In genomic region chr3:107977691-107978090, GRCm38 (mm10) we compare ENCODE assay signal across 36 mouse cellular contexts. TPM values are rescaled to one million over a fixed set of nuclear protein-coding genes. Genes with fewer than 3 reads are reported as not detected.
A peak's percentile ranks its signal among the peaks of the same experiment; 100 is the strongest.
DNase-seq lines count a peak whose midpoint lies in the region; ATAC-seq lines count a peak whose summit lies in the region.
"Had no signal": no experiment of that assay in that cellular context is flagged by ENCODE, and none has a peak within 500 bp of the region (broad histone marks: within the 10 kb centered on the region; RNA-seq: fewer than 3 reads in every experiment).

No protein-coding gene starts in this region.

- WGBS in stomach, embryonic 15.5 days: 61% methylated on average over 3 of the region's 3 CpGs

- intact Hi-C loops in heart, postnatal 36 days (cut with DNase I): no loop called here

- no peaks in the 10 kb centered on the region for H3K9me3 ChIP-seq in stomach, embryonic 15.5 days
- H3K9me3 ChIP-seq: embryonic facial prominence, embryonic 12.5 days; hindbrain, embryonic 13.5 days; midbrain, embryonic 10.5 days; midbrain, embryonic 15.5 days had no signal

- H3K4me1 ChIP-seq in stomach, embryonic 15.5 days: peaks cover 13% of the 10 kb centered on the region; the same call in 1 of the 2 replicates
- H3K4me1 ChIP-seq: embryonic facial prominence, embryonic 12.5 days; hindbrain, embryonic 13.5 days; midbrain, embryonic 10.5 days; midbrain, embryonic 15.5 days had no signal

- H3K9ac ChIP-seq in stomach, embryonic 15.5 days: no peak overlapping the region; the same call in 1 of the 2 replicates
- H3K9ac ChIP-seq: embryonic facial prominence, embryonic 12.5 days; hindbrain, embryonic 13.5 days; lung, embryonic 14.5 days; midbrain, embryonic 15.5 days had no signal

- H3K27me3 ChIP-seq in stomach, embryonic 15.5 days (replicated peaks): no peaks in the 10 kb centered on the region
- H3K27me3 ChIP-seq: embryonic facial prominence, embryonic 12.5 days; hindbrain, embryonic 13.5 days; midbrain, embryonic 15.5 days had no signal

- H3K27ac ChIP-seq in stomach, embryonic 15.5 days: peak overlapping the region; percentile 26; the same call in 1 of the 2 replicates
- H3K27ac ChIP-seq: embryonic facial prominence, embryonic 12.5 days; hindbrain, embryonic 13.5 days; kidney, postnatal 0 days; midbrain, embryonic 10.5 days; midbrain, embryonic 15.5 days had no signal

- ATAC-seq in stomach, embryonic 15.5 days (ENCODE audit: insufficient read depth, low FRiP score, low read depth): peak; percentile 77
- ATAC-seq in granulocyte monocyte progenitor cell, adult 5-6 weeks (replicated peaks; ENCODE audit: poor library complexity, severe bottlenecking): no peak
- ATAC-seq: forebrain, embryonic 14.5 days; midbrain, embryonic 15.5 days had no signal

- no peak overlapping the region for H3K4me2 ChIP-seq in stomach, embryonic 15.5 days
- H3K4me2 ChIP-seq: embryonic facial prominence, embryonic 12.5 days; heart, embryonic 11.5 days; hindbrain, embryonic 13.5 days; lung, embryonic 14.5 days; midbrain, embryonic 15.5 days had no signal

- DNase-seq in heart, adult 11 months: peak; percentile 28
- no peak for DNase-seq in heart, postnatal 36 days
- peak; percentile 36 for DNase-seq in testis, postnatal 10 days (ENCODE audit: low spot score)
- DNase-seq in testis, postnatal 14 days (ENCODE audit: low spot score): no peak
- no peak for DNase-seq in lung, postnatal 25 days (ENCODE audit: low spot score)
- DNase-seq: adrenal gland, adult 8-10 months; cerebellum, adult 9-10 months; cerebellum, postnatal 36 days; gastrocnemius, postnatal 14 days; heart, adult 18-20 months; heart, postnatal 4 days; kidney, adult 2 months; layer of hippocampus, postnatal 36 days; left cerebral cortex, postnatal 4 days; lung, embryonic 14.5 days; lung, postnatal 14 days; right cerebral cortex, adult 18-20 months; thymus, adult 2 months; thymus, postnatal 36 days had no signal

- no peak overlapping the region for H3K4me3 ChIP-seq in stomach, embryonic 15.5 days (replicated peaks)
- H3K4me3 ChIP-seq: embryonic facial prominence, embryonic 12.5 days; hindbrain, embryonic 13.5 days; midbrain, embryonic 10.5 days; midbrain, embryonic 15.5 days had no signal

- H3K36me3 ChIP-seq in stomach, embryonic 15.5 days: no peaks in the 10 kb centered on the region
- H3K36me3 ChIP-seq: embryonic facial prominence, embryonic 12.5 days; hindbrain, embryonic 13.5 days; midbrain, embryonic 10.5 days; midbrain, embryonic 15.5 days had no signal

RNA-seq across cellular contexts. Expression of gene Gstm2, which starts 8.6 kb away (rescaled TPM):
- 100 to 1,000 TPM; 161 to 186 TPM for total RNA-seq in heart, postnatal 36 days (2021)
- 173 and 200 TPM in 2 replicates for polyA plus RNA-seq in stomach, embryonic 15.5 days (2015; fragmentation: Nextera tagmentation; extraction: Ambion mirVana)
- total RNA-seq in granulocyte monocyte progenitor cell, adult 5-6 weeks (2014; fragmentation: Nextera tagmentation): 2.2 and 6.2 TPM in 2 replicates
- 4.3 and 5.6 TPM in 2 replicates for total RNA-seq in granulocyte monocyte progenitor cell, adult 5-6 weeks (2017)
- total RNA-seq: neutrophil, adult 5-6 weeks had no signal

RNA-seq across cellular contexts. Expression of gene Gstm3, which starts 8.6 kb away (rescaled TPM):
- not detected for total RNA-seq in heart, postnatal 36 days (2021)
- polyA plus RNA-seq in stomach, embryonic 15.5 days (2015; fragmentation: Nextera tagmentation; extraction: Ambion mirVana): 70.3 and 88.2 TPM in 2 replicates
- total RNA-seq in granulocyte monocyte progenitor cell, adult 5-6 weeks (2014; fragmentation: Nextera tagmentation): not detected in 2 replicates
- not detected in 2 replicates for total RNA-seq in granulocyte monocyte progenitor cell, adult 5-6 weeks (2017)
- total RNA-seq: CH12.LX; ES-E14; gastrocnemius, postnatal 14 days; heart, adult 18-20 months; heart, postnatal 4 days; layer of hippocampus, postnatal 36 days; left cerebral cortex, postnatal 4 days; megakaryocyte progenitor cell, adult 5-6 weeks; neutrophil, adult 5-6 weeks had no signal
- polyA plus RNA-seq: C2C12; embryonic facial prominence, embryonic 12.5 days; forebrain, embryonic 14.5 days; hindbrain, embryonic 13.5 days; limb, embryonic 14.5 days; midbrain, embryonic 10.5 days; neural tube, embryonic 11.5 days; spleen, adult 2 months had no signal

RNA-seq across cellular contexts. Expression of gene Gstm6, which starts 34.1 kb away (rescaled TPM):
- total RNA-seq in heart, postnatal 36 days (2021): 1 to 10 TPM; 3.0 to 3.3 TPM
- 9.3 and 12.4 TPM in 2 replicates for polyA plus RNA-seq in stomach, embryonic 15.5 days (2015; fragmentation: Nextera tagmentation; extraction: Ambion mirVana)
- total RNA-seq in granulocyte monocyte progenitor cell, adult 5-6 weeks (2014; fragmentation: Nextera tagmentation): not detected in 2 replicates
- total RNA-seq in granulocyte monocyte progenitor cell, adult 5-6 weeks (2017): not detected in 2 replicates
- total RNA-seq: neutrophil, adult 5-6 weeks had no signal
- polyA plus RNA-seq: C2C12 had no signal

RNA-seq across cellular contexts. Expression of gene Gstm1, which starts 40.1 kb away (rescaled TPM):
- total RNA-seq in heart, postnatal 36 days (2021): 100 to 1,000 TPM; 265 to 324 TPM
- polyA plus RNA-seq in stomach, embryonic 15.5 days (2015; fragmentation: Nextera tagmentation; extraction: Ambion mirVana): 546 and 570 TPM in 2 replicates
- 1,142 and 1,261 TPM in 2 replicates for total RNA-seq in granulocyte monocyte progenitor cell, adult 5-6 weeks (2014; fragmentation: Nextera tagmentation)
- 468 and 672 TPM in 2 replicates for total RNA-seq in granulocyte monocyte progenitor cell, adult 5-6 weeks (2017)

RNA-seq across cellular contexts. Expression of gene Gstm7, which starts 46.1 kb away (rescaled TPM):
- total RNA-seq in heart, postnatal 36 days (2021): 10 to 100 TPM; 71.7 to 74.3 TPM
- polyA plus RNA-seq in stomach, embryonic 15.5 days (2015; fragmentation: Nextera tagmentation; extraction: Ambion mirVana): 27.1 and 34.6 TPM in 2 replicates
- 7.1 and 11.3 TPM in 2 replicates for total RNA-seq in granulocyte monocyte progenitor cell, adult 5-6 weeks (2014; fragmentation: Nextera tagmentation)
- total RNA-seq in granulocyte monocyte progenitor cell, adult 5-6 weeks (2017): 1.8 and 7.3 TPM in 2 replicates
- total RNA-seq: CH12.LX; neutrophil, adult 5-6 weeks had no signal

Comparison
In these comparisons a context has a peak if more than half of its experiments do, and no peak if none do; other contexts are left out.
1. DNase-seq: peak in heart, adult 11 months (single experiment) and testis, postnatal 10 days (single experiment); none in heart, postnatal 36 days (0 of 2), testis, postnatal 14 days (single experiment) and lung, postnatal 25 days (single experiment).
2. RNA of gene Gstm2, which starts 8.6 kb away (total RNA-seq): 161 to 186 TPM in heart, postnatal 36 days; 2.2 to 6.2 TPM in granulocyte monocyte progenitor cell, adult 5-6 weeks; every median in the first group is over 10 times any median in the second.